Mouse (Mus musculus) thymus, adult 2 months (tissue): ENCODE data around the gene Gli2. TPM values are rescaled to one million over a fixed set of nuclear protein-coding genes. Genes with fewer than 3 reads are reported as not detected.

Experiments
- DNase-seq: peaks from one replicate; pipeline ENCODE4 v3.0.0; 2021
- H3K27ac ChIP-seq: fragments of 200-500 bp; 2 replicates; pipeline ENCODE4 v1.5.1; 2012; ENCODE audit warnings: low read length, control low read depth; ENCODE audit not compliant: control insufficient read depth, insufficient read depth
- H3K27me3 ChIP-seq: fragments of 200-500 bp; 2 replicates; pipeline ENCODE4 v1.6.1; 2012; ENCODE audit warnings: mild to moderate bottlenecking, low read length, moderate library complexity, mixed read lengths; ENCODE audit not compliant: control insufficient read depth, insufficient read depth
- H3K36me3 ChIP-seq: fragments of 200-500 bp; 2 replicates; pipeline ENCODE4 v1.6.1; 2012; ENCODE audit warnings: mild to moderate bottlenecking, low read length, moderate library complexity; ENCODE audit not compliant: control insufficient read depth, insufficient read depth
- H3K4me1 ChIP-seq: fragments of 200-500 bp; replicated peaks from 2 replicates; pipeline ENCODE4 v1.6.1; 2012; ENCODE audit warnings: low read length; ENCODE audit not compliant: control insufficient read depth, insufficient read depth
- H3K4me3 ChIP-seq: fragments of 200-500 bp; 2 replicates; pipeline ENCODE4 v1.5.1; 2012; ENCODE audit warnings: mild to moderate bottlenecking, low read length, control low read depth, moderate library complexity; ENCODE audit not compliant: control insufficient read depth, insufficient read depth
- CTCF ChIP-seq: fragments of 200-500 bp; IDR thresholded peaks from 2 replicates; pipeline ENCODE4 v1.5.1; 2012; ENCODE audit warnings: mild to moderate bottlenecking, control low read depth, low read length, moderate library complexity, borderline replicate concordance; ENCODE audit not compliant: control insufficient read depth, poor library complexity, insufficient read depth; ENCODE audit errors: extremely low read depth
- POLR2A ChIP-seq: fragments of 200-500 bp; IDR thresholded peaks from 2 replicates; pipeline ENCODE4 v1.6.1; 2012; ENCODE audit warnings: mild to moderate bottlenecking, low read length, control low read depth, moderate library complexity; ENCODE audit not compliant: control insufficient read depth, poor library complexity, insufficient read depth; ENCODE audit errors: extremely low read depth
- WGBS: fragments of 180-500 bp; shearing (Covaris S2); methylation state at CpG from one replicate; pipeline ENCODE4 v1.1.7; 2018; 5-methylcytosine and 5-hydroxymethylcytosine counted together
- polyA plus RNA-seq: library from polyadenylated mRNA; depleted of rRNA; stranded (reverse); fragments of >200 nt; gene quantifications from 2 replicates; pipeline ENCODE4 v1.2.3, GENCODE M21; 2012

Gli2 gene
- polyA plus RNA-seq, 1 experiment, result 2.4 TPM

DNA sequence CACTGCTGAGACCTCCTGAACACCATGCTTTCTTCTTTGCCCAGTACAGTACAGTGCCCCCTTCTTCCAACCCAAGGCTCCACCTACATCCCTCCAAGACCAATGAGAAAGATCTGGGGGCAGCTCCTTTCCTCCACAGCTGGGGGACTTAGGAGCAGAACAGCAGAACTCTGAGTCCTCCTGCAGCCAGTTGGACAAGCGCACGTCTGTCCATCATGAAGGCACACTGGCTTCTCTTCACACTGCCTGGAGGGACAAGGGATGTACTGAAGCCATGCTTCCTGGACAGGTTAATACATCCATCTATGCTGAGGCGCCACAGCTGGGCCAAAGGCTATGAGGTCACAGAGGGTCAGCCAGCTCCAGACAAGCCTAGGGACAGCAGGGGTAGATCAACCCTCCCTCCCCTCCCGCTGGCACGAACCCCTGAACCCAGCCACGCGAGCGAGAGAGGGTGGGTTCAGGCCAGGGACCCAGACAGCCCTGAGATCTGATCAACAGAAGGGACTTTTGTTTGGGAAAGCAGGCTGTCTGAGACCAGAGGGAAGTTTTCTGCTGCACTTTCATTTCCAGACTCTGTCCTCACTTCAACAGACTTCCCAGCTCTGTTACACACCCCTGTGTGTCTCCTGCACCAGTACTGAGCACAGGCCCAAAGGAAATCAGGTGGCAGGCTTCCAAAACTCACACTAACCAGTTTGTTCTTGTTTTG lies 27.6 kb downstream of the Gli2 start:
- DNase-seq, result no peak
- no peak overlapping the region for H3K4me3 ChIP-seq
- WGBS, result 89% methylated on average over 8 of the region's 8 CpGs
- no peak overlapping the region for H3K27ac ChIP-seq
- TF ChIP-seq CTCF, result no peak
- TF ChIP-seq POLR2A, result no peak
- no peaks in the 10 kb centered on the region for H3K36me3 ChIP-seq
- no peaks in the 10 kb centered on the region for H3K27me3 ChIP-seq
- no peaks in the 10 kb centered on the region for H3K4me1 ChIP-seq

DNA sequence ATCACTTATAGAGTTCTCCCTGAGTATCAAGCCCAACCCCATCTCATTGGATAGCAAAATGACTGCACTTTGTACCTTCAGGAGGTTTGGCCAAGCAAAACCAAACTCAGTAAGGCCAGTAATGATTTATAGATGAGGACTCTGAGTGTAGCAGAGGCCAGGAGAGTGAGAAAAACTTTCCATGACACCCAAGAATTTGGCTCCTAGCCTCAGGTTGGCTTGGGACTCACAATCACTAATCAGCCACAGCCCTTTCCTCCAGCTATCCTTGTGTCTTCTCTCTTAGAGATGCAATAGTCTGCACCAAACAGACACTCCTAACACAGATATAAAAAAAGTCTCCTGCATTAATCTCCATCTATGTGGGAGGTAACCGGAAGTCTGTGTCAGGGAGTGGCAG lies 31.1 kb downstream of the Gli2 start:
- no peak overlapping the region for H3K4me3 ChIP-seq
- H3K27ac ChIP-seq, result no peak overlapping the region
- WGBS, result 84% methylated on average over 1 of the region's 1 CpGs
- no peak for DNase-seq
- H3K4me1 ChIP-seq, result no peaks in the 10 kb centered on the region
- no peaks in the 10 kb centered on the region for H3K27me3 ChIP-seq
- TF ChIP-seq CTCF, result no peak
- no peak for TF ChIP-seq POLR2A
- H3K36me3 ChIP-seq, result no peaks in the 10 kb centered on the region

DNA sequence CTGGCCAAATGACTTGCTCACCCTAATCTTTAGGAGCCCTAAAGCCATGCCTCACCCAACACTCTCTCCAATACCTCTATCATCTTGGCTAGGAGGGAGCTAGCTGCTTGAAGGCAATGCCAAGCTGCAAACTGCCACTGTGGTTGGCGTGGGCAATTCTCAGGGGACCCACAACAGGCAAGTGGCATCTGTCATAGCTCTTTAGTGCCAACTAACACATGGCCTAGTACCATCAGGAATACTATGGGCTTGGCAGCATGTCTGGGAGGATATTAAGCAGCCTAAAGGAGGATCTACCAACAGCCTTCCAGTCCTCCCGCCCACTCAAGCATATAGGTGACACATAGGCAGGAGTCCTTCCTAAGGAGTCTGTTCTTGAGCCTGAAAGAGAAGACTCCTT lies 33.3 kb downstream of the Gli2 start:
- TF ChIP-seq CTCF (no peak), POLR2A (no peak)
- no peak overlapping the region for H3K4me3 ChIP-seq
- H3K27ac ChIP-seq, result no peak overlapping the region
- 88% methylated on average over 2 of the region's 2 CpGs for WGBS
- no peaks in the 10 kb centered on the region for H3K4me1 ChIP-seq
- H3K27me3 ChIP-seq, result no peaks in the 10 kb centered on the region
- DNase-seq, result no peak
- H3K36me3 ChIP-seq, result no peaks in the 10 kb centered on the region

DNA sequence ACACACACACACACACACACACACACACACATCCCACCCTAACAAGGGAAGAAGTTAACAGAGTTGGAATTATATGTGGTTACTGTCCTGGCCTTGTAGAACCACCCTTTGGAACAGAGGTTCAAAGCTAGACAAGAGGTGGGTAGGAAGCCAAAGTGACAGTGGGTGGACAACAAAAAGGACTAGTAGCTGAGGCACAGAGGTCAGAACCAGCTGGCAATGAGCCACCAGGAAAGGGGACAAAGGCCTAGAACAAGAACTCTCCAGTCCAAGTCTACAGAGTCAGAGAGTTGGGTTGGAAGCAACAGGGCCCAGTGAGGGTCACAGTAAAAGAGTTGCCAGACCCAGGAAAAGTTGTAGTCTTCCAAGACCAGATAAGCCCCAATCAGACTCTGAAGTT lies 34.4 kb downstream of the Gli2 start:
- Histone ChIP-seq H3K4me3 (no peak overlapping the region), H3K4me1 (no peaks in the 10 kb centered on the region), H3K36me3 (no peaks in the 10 kb centered on the region), H3K27ac (no peak overlapping the region), H3K27me3 (no peaks in the 10 kb centered on the region)
- no peak for TF ChIP-seq CTCF
- TF ChIP-seq POLR2A, result no peak
- DNase-seq, result no peak

DNA sequence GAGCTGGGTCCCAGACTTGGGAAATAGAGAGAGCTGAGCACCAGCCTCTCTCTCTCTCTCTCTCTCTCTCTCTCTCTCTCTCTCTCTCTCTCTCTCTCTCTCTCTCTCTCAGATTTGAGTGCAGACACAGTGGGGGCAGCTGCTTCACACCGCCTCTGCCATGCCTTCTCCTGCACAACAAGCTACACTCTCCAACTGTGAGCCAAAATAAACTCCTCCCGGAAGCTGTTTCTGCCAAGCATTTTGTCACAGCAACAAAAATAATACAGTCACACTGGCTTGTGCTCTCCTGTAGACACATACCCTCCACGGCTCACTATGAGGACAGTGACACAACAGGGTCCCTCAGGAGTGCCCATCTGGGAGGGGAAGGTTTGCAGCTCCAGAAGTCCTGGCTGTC lies 36.6 kb downstream of the Gli2 start:
- TF ChIP-seq POLR2A (no peak), CTCF (no peak)
- H3K27ac ChIP-seq, result no peak overlapping the region
- no peaks in the 10 kb centered on the region for H3K4me1 ChIP-seq
- no peak overlapping the region for H3K4me3 ChIP-seq
- no peak for DNase-seq
- no peaks in the 10 kb centered on the region for H3K27me3 ChIP-seq
- WGBS, result 90% methylated on average over 3 of the region's 3 CpGs
- H3K36me3 ChIP-seq, result no peaks in the 10 kb centered on the region

DNA sequence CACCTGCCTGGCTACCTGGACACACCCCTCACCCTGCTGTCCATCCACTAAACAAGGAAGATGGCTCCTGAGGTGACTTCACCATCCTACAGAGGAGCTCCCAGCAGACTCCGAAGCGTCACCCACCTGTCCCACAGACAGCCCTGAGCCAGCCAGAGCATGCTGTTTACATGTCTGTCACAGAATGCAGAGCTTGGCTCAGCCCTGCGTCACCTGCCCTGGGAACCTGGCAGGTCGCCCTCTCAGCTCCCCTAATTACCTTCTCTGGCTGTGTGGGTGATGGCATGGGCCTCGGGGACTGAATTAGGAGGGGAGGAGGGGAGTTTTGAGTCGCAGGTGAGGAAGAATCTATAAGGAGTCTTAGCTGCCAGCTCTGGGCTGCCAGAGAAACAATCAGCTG lies 38.3 kb downstream of the Gli2 start:
- TF ChIP-seq POLR2A, result no peak
- TF ChIP-seq CTCF, result no peak
- Histone ChIP-seq H3K36me3 (no peaks in the 10 kb centered on the region), H3K27me3 (no peaks in the 10 kb centered on the region), H3K4me3 (no peak overlapping the region), H3K4me1 (no peaks in the 10 kb centered on the region), H3K27ac (no peak overlapping the region)
- WGBS, result 90% methylated on average over 6 of the region's 6 CpGs
- no peak for DNase-seq

DNA sequence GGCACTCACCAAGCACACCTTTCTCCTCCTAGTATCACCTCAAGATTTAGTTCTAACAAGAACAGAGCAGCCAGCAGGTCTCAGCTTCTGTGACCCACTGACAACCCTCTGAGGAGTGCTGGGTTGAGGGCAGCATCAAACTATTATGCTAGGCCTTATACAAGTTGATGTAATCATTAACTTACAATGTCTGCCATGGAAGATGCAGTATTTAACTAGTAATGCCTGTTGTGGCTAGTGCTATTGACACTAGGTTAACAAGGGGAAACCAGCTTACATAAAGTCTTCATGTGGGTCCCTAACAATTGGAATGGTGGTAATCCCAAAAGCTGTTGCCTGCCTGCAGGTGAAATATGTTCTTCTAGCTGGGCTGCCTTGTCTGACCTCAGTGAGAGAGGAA lies 44.5 kb downstream of the Gli2 start:
- Histone ChIP-seq H3K4me1 (no peaks in the 10 kb centered on the region), H3K27me3 (no peaks in the 10 kb centered on the region), H3K36me3 (no peaks in the 10 kb centered on the region), H3K4me3 (no peak overlapping the region), H3K27ac (no peak overlapping the region)
- DNase-seq, result no peak
- no peak for TF ChIP-seq POLR2A
- TF ChIP-seq CTCF, result no peak
